In genomic region chr2:124401727-124402380, GRCm38 (mm10) we compare ENCODE assay signal across 21 mouse cellular contexts.
DNase-seq lines count a peak whose midpoint lies in the region.
"Had no signal": no experiment of that assay in that cellular context is flagged by ENCODE, and none has a peak within 500 bp of the region (broad histone marks: within the 10 kb centered on the region; RNA-seq: fewer than 3 reads in every experiment).

No protein-coding gene starts in this region.

- DNase-seq in cerebellum, adult 11-12 months = peak; percentile 32
- no peak for DNase-seq in cerebellum, postnatal 36 days
- peak; percentile 7 for DNase-seq in gastrocnemius, postnatal 14 days
- DNase-seq in gastrocnemius, postnatal 36 days = no peak
- peak; percentile 23 to 54 for DNase-seq in layer of hippocampus, postnatal 10 days (ENCODE audit: low spot score in 2 of 2)
- DNase-seq in layer of hippocampus, adult 9-10 months (ENCODE audit: low spot score) = no peak
- DNase-seq in right cerebral cortex, postnatal 10 days (ENCODE audit: low spot score in 2 of 2) = peak; percentile 43 to 49
- no peak for DNase-seq in right cerebral cortex, postnatal 36 days (ENCODE audit: low spot score in 2 of 2)
- DNase-seq: adrenal gland, postnatal 36 days; embryo, embryonic 11 days; gastrocnemius, adult 2 months; heart, postnatal 10 days; kidney, adult 8-10 months; kidney, postnatal 4 days; liver; lung, adult 2 months; lung, postnatal 10 days; midbrain, embryonic 14.5 days; right cerebral cortex, postnatal 14 days; thymus, adult 18-20 months; thymus, postnatal 25 days had no signal

- intact Hi-C loops in gastrocnemius, postnatal 14 days (cut with DNase I; ENCODE audit: low total_unique reads) = no loop called here
- intact Hi-C loops in gastrocnemius, postnatal 36 days (cut with DNase I) = no loop called here

Comparison
In these comparisons a context has a peak if more than half of its experiments do, and no peak if none do; other contexts are left out.
1. DNase-seq: peak in cerebellum, adult 11-12 months (single experiment), gastrocnemius, postnatal 14 days (single experiment), layer of hippocampus, postnatal 10 days (2 of 2) and right cerebral cortex, postnatal 10 days (2 of 2); none in cerebellum, postnatal 36 days (0 of 2), gastrocnemius, postnatal 36 days (0 of 2), layer of hippocampus, adult 9-10 months (single experiment) and right cerebral cortex, postnatal 36 days (0 of 2).